Mouse (Mus musculus): ENCODE results near the gene Adam30. TPM values are rescaled to one million over a fixed set of nuclear protein-coding genes. Genes with fewer than 3 reads are reported as not detected.
A peak's percentile ranks its signal among the peaks of the same experiment; 100 is the strongest.

The Adam30 gene
- total and polyA plus RNA-seq, 2 experiments from 2014 or later: not detected

DNA sequence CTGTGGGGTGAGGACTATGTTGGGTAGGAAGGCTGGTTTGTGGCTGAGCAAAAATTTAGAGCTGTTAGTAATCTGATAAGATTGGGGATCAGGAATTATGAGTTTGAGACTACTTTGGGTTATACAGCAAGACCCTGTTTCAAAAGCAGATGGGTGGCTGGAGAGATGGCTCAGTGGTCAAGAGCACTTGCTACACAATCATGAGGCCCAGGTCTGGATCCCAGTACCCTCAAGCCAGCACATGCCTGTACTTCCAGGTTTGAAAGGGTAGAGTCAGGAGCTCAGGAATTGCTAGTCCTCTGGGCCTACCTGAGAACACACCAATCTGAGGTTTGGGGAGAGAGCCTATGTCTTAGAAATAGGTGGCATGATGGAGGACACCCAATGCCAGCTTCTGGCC is 7.0 kb upstream of the Adam30 start:
- ATAC-seq (no peak), DNase-seq (no peak)
- Histone ChIP-seq H3K4me2 (ENCODE audit: low read depth) (no peak overlapping the region), H3K27ac (ENCODE audit: low read depth, low read length) (no peak overlapping the region), H3K27me3 (ENCODE audit: insufficient read depth, low read length) (no peaks in the 10 kb centered on the region), H3K36me3 (ENCODE audit: insufficient read depth) (0 out of 2 replicates have a peak, but pooled peaks cover 2% of the 10 kb centered on the region), H3K9me3 (ENCODE audit: low read length) (no peaks in the 10 kb centered on the region), H3K4me3 (ENCODE audit: low read depth, low read length) (no peak overlapping the region), H3K9ac (no peak overlapping the region), H3K4me1 (ENCODE audit: insufficient read depth) (no peaks in the 10 kb centered on the region)
- TF ChIP-seq CTCF (IDR thresholded peaks at IDR 0.05; ENCODE audit: low read depth): no peak

DNA sequence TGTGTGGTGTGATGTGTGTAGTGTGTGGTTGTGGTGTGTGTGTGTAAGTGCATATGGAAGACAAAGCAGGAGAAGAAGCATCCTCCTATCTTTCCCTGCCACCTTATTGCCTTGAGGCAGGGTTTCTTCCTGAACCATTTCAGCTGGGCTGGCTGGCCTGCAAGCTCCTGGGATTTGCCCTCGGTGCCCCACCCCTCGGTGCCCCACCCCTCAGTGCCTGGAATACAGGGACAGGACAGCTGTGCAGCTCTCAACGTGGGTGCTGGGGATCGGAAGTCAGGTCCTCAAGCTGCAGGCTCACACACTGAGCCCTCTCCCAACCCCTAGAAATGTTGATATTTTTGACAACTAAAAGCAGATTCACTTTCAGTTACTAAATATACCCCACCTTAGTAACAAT is 4.3 kb upstream of the Adam30 start:
- no peak for ATAC-seq
- H3K36me3 ChIP-seq (ENCODE audit: insufficient read depth): no peaks in the 10 kb centered on the region
- H3K9me3 ChIP-seq (ENCODE audit: low read length): no peaks in the 10 kb centered on the region
- no peak for DNase-seq
- 52% methylated on average over 4 of the region's 4 CpGs for WGBS
- H3K27me3 ChIP-seq (ENCODE audit: insufficient read depth, low read length): no peaks in the 10 kb centered on the region
- H3K27ac ChIP-seq (ENCODE audit: low read depth, low read length): no peak overlapping the region
- H3K4me3 ChIP-seq (ENCODE audit: low read depth, low read length): no peak overlapping the region
- TF ChIP-seq CTCF (IDR thresholded peaks at IDR 0.05; ENCODE audit: low read depth): no peak
- H3K4me1 ChIP-seq (ENCODE audit: insufficient read depth): no peaks in the 10 kb centered on the region
- H3K4me2 ChIP-seq (ENCODE audit: low read depth): no peak overlapping the region
- H3K9ac ChIP-seq: no peak overlapping the region

DNA sequence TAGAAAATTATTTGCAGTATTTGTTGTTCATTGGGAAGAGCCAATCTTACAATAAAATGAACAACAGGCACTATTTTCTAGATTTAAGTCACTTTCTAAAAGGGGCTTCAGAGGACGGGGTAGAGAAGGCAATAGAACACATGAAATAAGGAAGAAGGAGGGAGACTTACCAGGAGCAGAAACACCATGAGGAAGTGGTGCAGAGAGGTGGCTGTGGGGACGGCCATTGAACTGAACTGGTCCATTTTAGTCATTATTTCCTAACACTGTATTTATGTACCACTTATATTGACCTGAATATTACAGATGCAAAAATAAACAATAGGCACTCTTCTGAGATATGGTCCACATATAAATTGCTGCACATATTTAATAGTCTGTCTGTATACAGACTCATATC is 3.4 kb upstream of the Adam30 start:
- H3K9ac ChIP-seq: no peak overlapping the region
- 67% methylated on average over 2 of the region's 2 CpGs for WGBS
- H3K9me3 ChIP-seq (ENCODE audit: low read length): no peaks in the 10 kb centered on the region
- no peak overlapping the region for H3K27ac ChIP-seq (ENCODE audit: low read depth, low read length)
- DNase-seq (no peak), ATAC-seq (no peak)
- TF ChIP-seq CTCF (IDR thresholded peaks at IDR 0.05; ENCODE audit: low read depth): no peak
- no peaks in the 10 kb centered on the region for H3K36me3 ChIP-seq (ENCODE audit: insufficient read depth)
- no peaks in the 10 kb centered on the region for H3K4me1 ChIP-seq (ENCODE audit: insufficient read depth)
- no peaks in the 10 kb centered on the region for H3K27me3 ChIP-seq (ENCODE audit: insufficient read depth, low read length)
- H3K4me2 ChIP-seq (ENCODE audit: low read depth): no peak overlapping the region
- no peak overlapping the region for H3K4me3 ChIP-seq (ENCODE audit: low read depth, low read length)

DNA sequence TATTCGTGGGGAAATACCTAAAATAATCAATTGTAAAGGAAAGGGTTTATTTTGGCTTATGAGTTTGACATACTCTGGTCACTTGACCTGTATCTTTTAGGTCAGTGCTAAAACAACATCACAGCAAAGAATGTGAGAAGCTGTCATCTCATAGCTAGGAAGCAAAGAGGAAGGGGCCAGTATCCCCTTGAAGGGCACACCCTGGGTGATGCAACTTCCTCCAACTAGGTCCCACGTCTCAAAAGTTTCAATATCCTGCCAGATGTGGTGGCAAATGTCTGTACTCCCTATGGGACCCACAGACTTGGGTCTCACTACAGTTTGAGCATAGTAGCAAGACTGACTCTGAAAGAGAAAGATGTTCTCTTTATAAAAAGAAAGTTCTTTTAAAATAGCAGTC is 2.8 kb upstream of the Adam30 start:
- no peak for ATAC-seq
- Histone ChIP-seq H3K4me2 (ENCODE audit: low read depth) (no peak overlapping the region), H3K27me3 (ENCODE audit: insufficient read depth, low read length) (no peaks in the 10 kb centered on the region), H3K27ac (ENCODE audit: low read depth, low read length) (no peak overlapping the region), H3K4me3 (ENCODE audit: low read depth, low read length) (no peak overlapping the region), H3K9ac (no peak overlapping the region), H3K9me3 (ENCODE audit: low read length) (no peaks in the 10 kb centered on the region), H3K36me3 (ENCODE audit: insufficient read depth) (no peaks in the 10 kb centered on the region), H3K4me1 (ENCODE audit: insufficient read depth) (no peaks in the 10 kb centered on the region)
- DNase-seq: no peak
- TF ChIP-seq CTCF (IDR thresholded peaks at IDR 0.05; ENCODE audit: low read depth): no peak
- WGBS: 72% methylated on average over 2 of the region's 2 CpGs

DNA sequence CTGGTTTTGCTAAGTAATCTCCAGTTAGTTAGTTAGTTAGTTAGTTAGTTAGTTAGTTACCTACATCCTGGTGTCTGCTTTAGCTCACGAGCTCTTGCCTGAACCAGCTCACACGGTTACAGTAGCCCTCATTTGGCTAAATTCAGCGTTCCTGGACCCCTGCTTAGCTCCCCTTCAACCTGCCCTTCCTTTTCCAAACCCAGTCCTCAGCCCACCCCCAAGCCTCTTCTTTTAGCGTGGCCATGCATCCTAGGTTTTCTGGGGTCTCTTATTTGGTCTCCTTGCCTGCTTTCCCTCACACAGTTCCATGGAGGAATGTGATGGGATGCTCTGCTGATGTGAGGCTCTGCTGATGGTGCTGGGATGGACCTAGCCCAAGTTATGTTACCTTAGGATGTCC is 1.8 kb upstream of the Adam30 start:
- Histone ChIP-seq H3K4me3 (ENCODE audit: low read depth, low read length) (no peak overlapping the region), H3K4me2 (ENCODE audit: low read depth) (no peak overlapping the region), H3K27me3 (ENCODE audit: insufficient read depth, low read length) (no peaks in the 10 kb centered on the region), H3K9me3 (ENCODE audit: low read length) (no peaks in the 10 kb centered on the region), H3K27ac (ENCODE audit: low read depth, low read length) (no peak overlapping the region), H3K36me3 (ENCODE audit: insufficient read depth) (no peaks in the 10 kb centered on the region), H3K4me1 (ENCODE audit: insufficient read depth) (no peaks in the 10 kb centered on the region), H3K9ac (no peak overlapping the region)
- WGBS: 75% methylated on average over 4 of the region's 4 CpGs
- ATAC-seq: no peak
- TF ChIP-seq CTCF (IDR thresholded peaks at IDR 0.05; ENCODE audit: low read depth): no peak
- no peak for DNase-seq

DNA sequence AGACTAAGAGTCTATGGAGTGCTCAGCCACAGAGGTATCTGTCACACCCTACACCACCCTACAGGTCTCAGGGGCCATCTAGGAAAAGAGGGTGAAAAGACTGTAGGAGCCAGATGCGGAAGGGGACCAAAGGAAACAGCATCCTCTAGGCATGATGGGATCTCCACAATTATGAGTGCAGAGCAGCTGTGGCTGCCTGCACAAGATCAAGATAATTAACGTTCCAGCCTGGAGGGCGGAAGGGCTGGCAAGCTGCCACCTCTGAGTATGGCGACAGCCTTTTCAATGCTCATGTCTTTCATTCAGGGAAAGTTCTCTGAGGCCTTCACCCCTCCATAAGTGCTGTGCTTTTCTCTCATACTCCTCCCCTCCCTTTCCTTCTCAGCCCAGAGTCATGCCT is 1.1 kb upstream of the Adam30 start:
- Histone ChIP-seq H3K27ac (ENCODE audit: low read depth, low read length) (no peak overlapping the region), H3K4me2 (ENCODE audit: low read depth) (no peak overlapping the region), H3K27me3 (ENCODE audit: insufficient read depth, low read length) (no peaks in the 10 kb centered on the region), H3K36me3 (ENCODE audit: insufficient read depth) (no peaks in the 10 kb centered on the region), H3K4me3 (ENCODE audit: low read depth, low read length) (no peak overlapping the region), H3K9me3 (ENCODE audit: low read length) (no peaks in the 10 kb centered on the region), H3K4me1 (ENCODE audit: insufficient read depth) (no peaks in the 10 kb centered on the region), H3K9ac (no peak overlapping the region)
- no peak for TF ChIP-seq CTCF (IDR thresholded peaks at IDR 0.05; ENCODE audit: low read depth)
- WGBS: 18% methylated on average over 4 of the region's 4 CpGs
- ATAC-seq: peak; percentile 59
- peak; percentile 20 for DNase-seq

DNA sequence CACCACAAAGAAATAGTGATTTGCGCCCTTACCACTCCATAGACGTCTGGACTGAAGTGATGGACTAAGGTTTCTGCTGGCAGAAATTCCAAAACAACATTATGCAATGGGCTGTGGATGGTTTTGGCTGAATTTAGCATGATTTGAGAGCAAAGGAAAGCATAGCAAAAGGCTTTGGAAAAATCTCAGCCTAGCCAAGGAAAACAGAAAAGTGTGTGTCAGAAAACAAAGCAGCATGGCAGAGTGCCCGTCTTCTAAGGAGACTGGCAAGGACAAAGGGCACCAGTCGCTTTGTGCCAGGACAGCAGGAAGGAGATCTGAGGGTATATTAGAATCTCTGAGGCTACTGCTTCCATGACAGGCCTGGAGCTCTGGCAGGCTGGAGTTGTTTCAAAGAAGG is 17.9 kb downstream of the Adam30 start:
- DNase-seq (peak; percentile 50), ATAC-seq (peak; percentile 59; the same call in 1 of the 2 replicates)
- no peak overlapping the region for H3K27ac ChIP-seq (ENCODE audit: low read depth, low read length)
- no peak for TF ChIP-seq CTCF (IDR thresholded peaks at IDR 0.05; ENCODE audit: low read depth)
- 0 out of 2 replicates have a peak, but pooled peaks cover 10% of the 10 kb centered on the region for H3K9me3 ChIP-seq (ENCODE audit: low read length)
- H3K36me3 ChIP-seq (ENCODE audit: insufficient read depth): no peaks in the 10 kb centered on the region
- no peaks in the 10 kb centered on the region for H3K4me1 ChIP-seq (ENCODE audit: insufficient read depth)
- H3K4me2 ChIP-seq (ENCODE audit: low read depth): no peak overlapping the region
- no peak overlapping the region for H3K9ac ChIP-seq
- 42% methylated on average over 4 of the region's 4 CpGs for WGBS
- no peak overlapping the region for H3K4me3 ChIP-seq (ENCODE audit: low read depth, low read length)
- H3K27me3 ChIP-seq (ENCODE audit: insufficient read depth, low read length): no peaks in the 10 kb centered on the region

DNA sequence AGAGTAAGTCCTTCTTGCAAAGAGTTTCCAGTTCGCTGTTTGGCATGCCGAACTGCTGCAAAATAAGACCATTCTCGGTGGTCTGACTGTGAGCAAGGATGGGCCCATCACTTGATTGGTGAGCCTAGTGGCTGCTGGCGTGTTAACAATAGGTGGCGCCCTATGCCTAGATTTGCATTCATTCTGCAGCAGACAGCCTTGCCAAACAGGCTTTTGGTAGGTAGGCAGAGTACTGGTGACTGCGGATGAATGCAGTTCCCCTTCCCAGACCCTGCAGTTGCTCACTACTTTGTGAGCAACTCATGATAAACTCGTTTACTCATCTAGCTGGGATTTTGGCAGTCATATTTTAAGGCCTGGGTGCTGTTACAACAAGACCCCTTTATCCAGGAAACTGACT is 20.4 kb downstream of the Adam30 start:
- H3K4me3 ChIP-seq (ENCODE audit: low read depth, low read length): no peak overlapping the region
- H3K4me2 ChIP-seq (ENCODE audit: low read depth): no peak overlapping the region
- 22% methylated on average over 7 of the region's 7 CpGs for WGBS
- no peaks in the 10 kb centered on the region for H3K36me3 ChIP-seq (ENCODE audit: insufficient read depth)
- H3K27me3 ChIP-seq (ENCODE audit: insufficient read depth, low read length): no peaks in the 10 kb centered on the region
- peak; percentile 68 for TF ChIP-seq CTCF (IDR thresholded peaks at IDR 0.05; ENCODE audit: low read depth)
- DNase-seq (peak; percentile 70), ATAC-seq (peak; percentile 63)
- no peak overlapping the region for H3K9ac ChIP-seq
- no peak overlapping the region for H3K27ac ChIP-seq (ENCODE audit: low read depth, low read length)
- 0 out of 2 replicates have a peak, but pooled peaks cover 7% of the 10 kb centered on the region for H3K9me3 ChIP-seq (ENCODE audit: low read length)
- H3K4me1 ChIP-seq (ENCODE audit: insufficient read depth): no peaks in the 10 kb centered on the region
